Mouse (Mus musculus) forebrain, embryonic 11.5 days (tissue): Measurements from ENCODE around the gene Nabp2. TPM values are rescaled to one million over a fixed set of nuclear protein-coding genes. Genes with fewer than 3 reads are reported as not detected.

ENCODE experiments used
- ATAC-seq: fragments of 200-750 bp; cut with Nextera tagmentation; replicated peaks from 2 replicates; pipeline ENCODE4 v1.8.0; 2017; ENCODE audit warnings: moderate TSS enrichment; ENCODE audit not compliant: low FRiP score
- DNase-seq: peaks from one replicate; pipeline ENCODE4 v3.0.0-alpha.2; 2017; ENCODE audit warnings: low spot score
- H3K27ac ChIP-seq: fragments of 300-500 bp; sonication (generic); 2 replicates; pipeline ENCODE4 v1.5.1; 2014; ENCODE audit warnings: low read depth, low read length
- H3K27me3 ChIP-seq: fragments of 300-500 bp; sonication (generic); 2 replicates; pipeline ENCODE4 v1.6.1; 2014; ENCODE audit warnings: mild to moderate bottlenecking, low read length, mixed read lengths; ENCODE audit not compliant: control insufficient read depth, insufficient read depth
- H3K36me3 ChIP-seq: fragments of 300-500 bp; sonication (generic); 2 replicates; pipeline ENCODE4 v1.6.1; 2014; ENCODE audit warnings: mild to moderate bottlenecking, low read length, moderate library complexity, mixed read lengths; ENCODE audit not compliant: control insufficient read depth, insufficient read depth
- H3K4me1 ChIP-seq: fragments of 300-500 bp; sonication (generic); replicated peaks from 2 replicates; pipeline ENCODE4 v1.6.1; 2014; ENCODE audit warnings: low read length, mixed read lengths; ENCODE audit not compliant: control insufficient read depth, insufficient read depth
- H3K4me2 ChIP-seq: fragments of 300-500 bp; sonication (generic); 2 replicates; pipeline ENCODE4 v1.6.1; 2014; ENCODE audit warnings: low read depth, mild to moderate bottlenecking, low read length, moderate library complexity, mixed read lengths; ENCODE audit not compliant: severe bottlenecking
- H3K4me3 ChIP-seq: fragments of 300-500 bp; sonication (generic); 2 replicates; pipeline ENCODE4 v1.5.1; 2014; ENCODE audit warnings: low read depth, low read length
- H3K9ac ChIP-seq: fragments of 300-500 bp; sonication (generic); 2 replicates; pipeline ENCODE4 v1.6.1; 2014; ENCODE audit warnings: low read length
- H3K9me3 ChIP-seq: fragments of 300-500 bp; sonication (generic); 2 replicates; pipeline ENCODE4 v1.6.1; 2016; ENCODE audit warnings: low read length, mixed read lengths; ENCODE audit not compliant: control insufficient read depth
- WGBS: fragments of 180-500 bp; shearing (Covaris S2); extraction: QIAGEN DNeasy Blood & Tissue Kit; methylation state at CpG from one replicate; pipeline ENCODE4 v1.1.7; 2014; 5-methylcytosine and 5-hydroxymethylcytosine counted together
- polyA plus RNA-seq: library from polyadenylated mRNA; unstranded; fragments of >200 nt; fragmentation: Nextera tagmentation; extraction: Ambion mirVana; gene quantifications from 2 replicates; pipeline ENCODE4 v1.2.1, GENCODE M21; 2014

Nabp2 gene
- polyA plus RNA-seq, 1 experiment from 2014 or later = 151 TPM

DNA sequence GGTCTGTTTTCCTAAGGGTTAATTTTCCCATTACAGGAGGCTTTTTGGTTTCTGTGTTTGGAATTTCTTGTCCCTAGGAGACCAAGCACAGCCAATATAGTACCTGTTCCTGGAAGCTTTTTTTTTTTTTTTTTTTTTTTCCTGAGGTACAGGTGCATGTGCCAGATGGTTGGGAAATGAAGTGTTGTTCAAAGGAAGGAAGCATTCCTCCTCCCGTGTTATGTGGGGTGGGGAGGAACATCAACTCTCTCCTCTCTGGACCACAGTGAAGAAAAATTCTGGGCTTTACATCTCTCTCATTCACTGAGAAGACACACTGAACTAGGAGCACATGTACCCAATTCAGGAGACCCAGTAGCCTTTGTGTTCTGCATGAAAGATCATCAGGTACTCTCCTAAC, 1.8 kb upstream of the Nabp2 start:
- DNase-seq (no peak), ATAC-seq (no peak)
- 57% methylated on average over 1 of the region's 1 CpGs for WGBS
- Histone ChIP-seq H3K9ac (peak overlapping the region; percentile 84), H3K4me1 (peaks cover 13% of the 10 kb centered on the region), H3K27me3 (no peaks in the 10 kb centered on the region), H3K27ac (no peak overlapping the region), H3K4me2 (peak overlapping the region; percentile 96; the same call in 1 of the 2 replicates), H3K9me3 (no peaks in the 10 kb centered on the region), H3K4me3 (no peak overlapping the region), H3K36me3 (no peaks in the 10 kb centered on the region; the same call in 1 of the 2 replicates)

DNA sequence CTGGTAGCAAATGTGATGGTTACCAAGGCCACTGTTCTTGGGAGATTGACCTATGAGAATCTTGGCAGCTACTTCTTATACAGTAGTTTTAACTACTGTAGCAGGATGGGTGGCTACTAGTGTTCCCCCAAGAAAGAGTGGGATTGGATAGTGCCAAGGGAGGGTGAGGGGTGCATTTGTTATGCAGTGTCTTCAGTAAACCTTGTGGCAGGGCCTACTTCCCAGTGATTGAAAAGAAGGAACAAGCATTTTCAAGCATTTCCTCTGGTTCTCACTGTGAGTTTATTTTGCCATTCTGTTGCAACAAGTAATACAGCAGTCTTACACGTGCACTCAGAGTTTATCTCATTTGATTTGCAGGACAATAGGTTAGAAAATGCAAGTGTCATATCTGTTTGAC, 1.3 kb upstream of the Nabp2 start:
- no peak overlapping the region for H3K27ac ChIP-seq
- H3K4me2 ChIP-seq = peak overlapping the region; percentile 96
- H3K36me3 ChIP-seq = no peaks in the 10 kb centered on the region; the same call in 1 of the 2 replicates
- H3K9me3 ChIP-seq = no peaks in the 10 kb centered on the region
- no peak for DNase-seq
- no peaks in the 10 kb centered on the region for H3K27me3 ChIP-seq
- peak overlapping the region; percentile 84 for H3K9ac ChIP-seq
- ATAC-seq = no peak
- peak overlapping the region; percentile 93 for H3K4me3 ChIP-seq
- peaks cover 13% of the 10 kb centered on the region for H3K4me1 ChIP-seq
- WGBS = 51% methylated on average over 1 of the region's 1 CpGs

DNA sequence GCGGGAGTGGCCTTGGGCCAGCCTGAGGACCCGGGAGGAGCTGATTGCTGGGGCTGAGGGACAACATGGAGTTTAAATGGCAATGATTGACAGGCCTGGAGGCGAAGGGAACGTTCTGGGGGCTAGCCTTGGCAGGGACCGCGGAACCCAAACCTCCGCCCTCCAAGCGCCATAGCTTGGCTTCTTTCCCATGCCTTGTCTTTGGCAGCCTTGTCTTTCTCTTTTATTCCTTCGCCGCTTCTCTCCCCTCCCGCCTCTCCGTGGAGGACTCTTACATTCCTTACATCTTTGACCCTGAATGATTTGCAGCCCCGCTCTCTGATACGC, 726 bp upstream of the Nabp2 start:
- DNase-seq = no peak
- Histone ChIP-seq H3K36me3 (no peaks in the 10 kb centered on the region; the same call in 1 of the 2 replicates), H3K9ac (peak overlapping the region; percentile 84), H3K27ac (peak overlapping the region; percentile 81), H3K4me3 (peak overlapping the region; percentile 93), H3K27me3 (no peaks in the 10 kb centered on the region), H3K9me3 (no peaks in the 10 kb centered on the region), H3K4me2 (peak overlapping the region; percentile 96), H3K4me1 (peaks cover 13% of the 10 kb centered on the region)
- ATAC-seq = no peak
- under 1% methylated on average over 14 of the region's 14 CpGs for WGBS

DNA sequence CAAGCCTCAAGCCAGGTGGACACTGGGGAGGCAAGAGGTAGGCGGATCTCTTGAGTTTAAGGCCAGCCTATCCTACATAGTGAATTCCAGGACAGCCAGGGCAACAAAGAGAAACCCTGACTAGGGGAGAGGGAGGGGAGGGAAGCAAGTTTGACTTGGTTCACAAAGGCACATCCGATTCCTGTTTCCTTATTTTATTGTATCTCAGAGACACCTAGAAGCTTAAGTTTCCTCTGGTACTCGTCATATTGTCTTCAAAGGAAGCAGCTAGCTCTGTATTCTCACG, 789 bp downstream of the Nabp2 start:
- DNase-seq = no peak
- Histone ChIP-seq H3K36me3 (no peaks in the 10 kb centered on the region), H3K27ac (peak overlapping the region; percentile 81; the same call in 1 of the 2 replicates), H3K9me3 (no peaks in the 10 kb centered on the region), H3K4me1 (peaks cover 13% of the 10 kb centered on the region), H3K4me3 (peak overlapping the region; percentile 93), H3K9ac (peak overlapping the region; percentile 84), H3K27me3 (no peaks in the 10 kb centered on the region), H3K4me2 (peak overlapping the region; percentile 96)
- ATAC-seq = no peak
- 15% methylated on average over 4 of the region's 4 CpGs for WGBS

DNA sequence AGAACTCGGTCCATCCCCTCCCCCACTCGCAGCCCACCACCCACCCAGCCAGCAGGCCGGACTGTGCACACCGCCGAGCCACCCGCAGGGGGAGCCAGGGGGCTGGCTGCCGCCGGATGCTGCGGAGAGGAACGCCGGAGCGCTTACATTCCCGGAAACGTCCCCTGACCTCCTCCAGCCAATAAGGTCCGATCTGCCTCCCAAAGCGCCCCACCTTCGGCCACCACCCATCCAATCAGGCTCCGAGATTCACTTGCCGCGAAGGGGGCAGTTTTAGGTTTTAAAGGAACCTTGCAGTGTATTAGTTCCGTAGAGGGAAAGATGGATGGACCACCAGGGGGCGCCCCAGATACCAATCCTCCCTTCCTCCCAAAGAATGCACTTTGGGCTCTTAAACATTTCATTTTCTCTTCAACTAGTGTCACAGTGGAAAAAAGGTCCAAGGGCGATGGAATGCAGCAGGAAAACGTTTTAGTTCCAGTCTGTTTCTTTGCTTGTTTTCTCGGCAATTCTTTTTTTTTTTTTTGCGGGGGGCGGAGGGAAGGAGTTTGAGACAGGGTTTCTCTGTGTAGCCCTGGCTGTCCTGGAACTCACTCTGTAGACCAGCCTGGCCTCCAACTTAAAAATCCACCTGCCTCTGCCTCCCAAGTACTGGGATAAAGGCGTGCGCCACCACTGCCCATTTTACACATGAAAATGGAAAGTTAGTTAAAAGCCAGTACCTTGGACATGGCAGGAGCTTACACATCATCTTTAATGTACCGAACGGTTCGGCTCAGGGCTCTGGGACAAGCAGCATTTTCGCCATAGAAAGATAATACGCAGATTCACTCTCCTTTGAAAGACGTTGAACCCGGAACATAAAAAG, 1.4 kb downstream of the Nabp2 start:
- 8% methylated on average over 36 of the region's 36 CpGs for WGBS
- Histone ChIP-seq H3K27ac (peak overlapping the region; percentile 82), H3K27me3 (no peaks in the 10 kb centered on the region), H3K4me1 (peaks cover 13% of the 10 kb centered on the region), H3K4me2 (peak overlapping the region; percentile 96), H3K9me3 (no peaks in the 10 kb centered on the region), H3K9ac (peak overlapping the region; percentile 96), H3K36me3 (no peaks in the 10 kb centered on the region), H3K4me3 (peak overlapping the region; percentile 93)
- DNase-seq (peak; percentile 98), ATAC-seq (peak; percentile 90)

DNA sequence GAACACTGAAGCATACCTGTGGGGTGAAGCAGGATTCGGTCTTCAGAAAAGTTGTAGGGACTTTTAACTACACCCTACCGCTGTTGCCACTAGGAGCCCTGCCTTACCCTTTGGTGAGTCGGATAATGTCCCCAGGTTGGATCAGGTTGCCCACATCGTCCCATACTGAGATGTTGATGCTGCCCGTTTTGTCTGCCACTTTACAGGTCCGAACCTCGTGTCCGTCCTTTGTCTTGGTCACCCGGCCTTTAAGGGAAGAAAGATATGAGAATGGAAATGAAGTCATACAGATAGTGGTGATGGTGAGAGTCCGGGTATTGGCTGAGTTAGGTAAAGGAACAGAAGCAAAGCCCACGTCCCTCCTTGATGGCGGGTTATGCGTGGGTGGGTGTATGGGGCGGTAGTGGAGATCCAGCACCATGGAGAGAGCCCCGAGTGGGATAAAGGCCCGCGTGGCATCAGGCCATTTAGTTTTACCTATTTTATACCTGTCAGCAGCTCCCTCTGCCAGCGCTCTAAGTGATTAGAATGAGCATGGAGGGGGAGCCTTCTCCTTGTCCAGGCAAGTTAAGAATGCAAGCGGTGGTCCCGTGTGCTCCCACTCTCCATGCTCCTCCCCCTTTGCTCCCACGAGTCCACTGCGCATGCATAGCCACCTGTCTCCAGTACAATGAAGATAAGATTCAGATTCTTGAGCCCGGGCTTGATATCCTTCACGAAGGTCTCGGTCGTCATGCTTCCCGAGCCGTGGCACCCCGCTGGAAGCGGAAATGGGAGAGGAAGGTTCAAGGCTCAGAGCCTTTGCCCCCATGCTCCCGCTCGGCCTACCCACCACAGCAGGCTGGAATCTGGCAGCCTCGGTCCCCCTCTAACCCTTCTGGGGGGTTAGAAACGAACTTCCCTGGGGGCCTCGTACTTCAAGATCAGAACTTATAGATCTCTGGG, 2.4 kb downstream of the Nabp2 start:
- Histone ChIP-seq H3K4me1 (peaks cover 13% of the 10 kb centered on the region), H3K9ac (peak overlapping the region; percentile 96), H3K4me3 (peak overlapping the region; percentile 93), H3K4me2 (peak overlapping the region; percentile 96), H3K27me3 (no peaks in the 10 kb centered on the region), H3K27ac (peak overlapping the region; percentile 82), H3K36me3 (no peaks in the 10 kb centered on the region), H3K9me3 (no peaks in the 10 kb centered on the region)
- WGBS = 19% methylated on average over 35 of the region's 35 CpGs
- ATAC-seq (peak; percentile 13; the same call in 1 of the 2 replicates), DNase-seq (peak; percentile 69)

DNA sequence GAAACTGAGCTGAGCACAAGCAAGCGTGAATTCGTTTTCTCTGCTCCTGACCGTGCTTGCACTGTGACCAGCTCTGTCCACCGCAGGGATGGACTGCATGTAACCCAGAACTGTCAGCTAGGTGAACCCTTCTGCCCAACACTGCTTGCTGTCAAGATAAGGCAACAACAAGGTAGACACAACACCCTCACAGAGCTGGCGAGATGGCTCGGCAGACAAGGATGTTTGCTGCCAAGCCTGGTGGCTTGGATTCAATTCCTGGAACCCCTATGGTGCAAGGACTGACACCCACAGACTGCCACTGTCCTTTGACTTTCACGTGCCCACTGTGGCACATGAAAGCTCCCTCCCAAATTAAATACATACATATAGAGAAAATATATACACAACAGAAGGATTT, 7.4 kb downstream of the Nabp2 start:
- WGBS = 88% methylated on average over 7 of the region's 7 CpGs
- no peak overlapping the region for H3K9ac ChIP-seq
- H3K27me3 ChIP-seq = no peaks in the 10 kb centered on the region
- H3K4me1 ChIP-seq = no peaks in the 10 kb centered on the region; the same call in 1 of the 2 replicates
- DNase-seq (no peak), ATAC-seq (no peak)
- no peak overlapping the region for H3K4me2 ChIP-seq
- no peaks in the 10 kb centered on the region for H3K36me3 ChIP-seq
- no peak overlapping the region for H3K4me3 ChIP-seq
- no peak overlapping the region for H3K27ac ChIP-seq
- H3K9me3 ChIP-seq = no peaks in the 10 kb centered on the region

DNA sequence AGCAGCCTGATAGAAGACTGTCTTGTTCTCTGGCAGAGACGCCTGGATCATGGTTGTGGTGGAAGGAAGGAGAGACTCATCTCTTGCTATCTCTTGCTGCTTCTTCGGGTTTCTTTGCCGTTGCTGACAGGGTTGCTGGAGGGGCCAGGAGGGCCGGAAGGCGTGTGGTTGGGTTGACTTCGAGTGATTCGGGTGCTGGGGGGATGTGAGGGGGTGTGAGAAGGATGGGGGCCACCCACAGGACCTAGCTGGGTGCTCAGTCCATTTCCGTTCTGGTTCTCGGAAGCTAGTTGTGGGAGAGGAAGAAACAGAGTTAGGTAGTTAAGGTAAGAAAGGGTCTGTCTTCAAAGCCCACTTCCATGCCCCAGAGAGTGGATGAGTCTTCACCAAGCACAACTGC, 9.7 kb downstream of the Nabp2 start:
- Histone ChIP-seq H3K36me3 (no peaks in the 10 kb centered on the region), H3K4me3 (no peak overlapping the region), H3K4me2 (no peak overlapping the region), H3K4me1 (no peaks in the 10 kb centered on the region), H3K9ac (no peak overlapping the region), H3K9me3 (no peaks in the 10 kb centered on the region), H3K27ac (no peak overlapping the region), H3K27me3 (no peaks in the 10 kb centered on the region)
- WGBS = 85% methylated on average over 9 of the region's 9 CpGs
- DNase-seq (no peak), ATAC-seq (no peak)
